In the genomic region with DNA sequence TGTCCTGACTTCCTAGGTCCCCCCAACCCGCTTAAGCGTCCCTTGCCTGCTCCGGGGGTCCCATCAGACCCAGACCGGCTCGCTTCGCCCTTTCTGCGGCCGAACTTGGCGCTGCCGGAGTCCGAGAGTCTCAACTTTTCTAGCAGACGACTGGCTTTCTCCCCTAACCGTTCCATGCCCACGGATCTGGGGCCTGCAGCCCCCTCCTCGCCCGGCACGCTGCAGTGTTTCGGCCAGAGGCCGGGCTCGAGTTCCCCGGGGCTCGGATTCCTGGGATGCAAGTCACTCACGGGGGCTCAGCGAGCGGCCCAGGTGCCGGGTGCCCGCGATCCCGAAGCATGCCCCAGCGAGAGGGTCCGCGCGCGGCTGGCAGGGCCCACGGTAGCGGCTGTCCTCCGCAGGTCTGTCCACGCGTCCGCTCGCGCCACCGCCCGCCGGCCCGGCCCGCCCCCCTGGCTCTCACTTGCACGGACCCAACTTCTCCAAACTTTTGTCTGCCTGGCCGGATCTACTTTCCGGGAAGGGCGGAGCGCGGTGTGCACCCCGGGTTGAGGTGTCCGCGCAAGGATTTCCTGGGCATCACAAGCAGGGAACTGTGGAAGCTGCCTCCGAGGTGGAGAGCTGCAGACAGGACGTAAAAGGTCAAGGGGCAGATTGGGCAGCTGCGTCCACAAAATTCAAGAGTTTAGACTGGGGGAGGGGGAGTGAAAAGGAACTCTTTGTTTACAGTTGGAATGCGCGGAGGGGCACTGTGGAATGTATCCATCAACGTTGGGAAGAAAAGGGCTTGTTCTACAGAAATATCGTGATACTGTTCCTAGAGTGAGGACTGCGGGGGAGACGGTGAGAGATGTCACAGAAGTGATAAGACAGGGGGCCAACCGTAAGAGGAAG, we compare ENCODE assay signal across 8 mouse cellular contexts. TPM values are rescaled to one million over a fixed set of nuclear protein-coding genes. Genes with fewer than 3 reads are reported as not detected.
A peak's percentile ranks its signal among the peaks of the same experiment; 100 is the strongest.
DNase-seq lines count a peak whose midpoint lies in the region; ATAC-seq and TF ChIP-seq lines count a peak whose summit lies in the region.

A gene (minus strand): TSS at position 470 of the 894 bp plus-strand sequence.

- peak; percentile 93 to 94 for DNase-seq in heart, adult 9 months (ENCODE audit: low spot score in 2 of 2)
- peak; percentile 91 to 92 for DNase-seq in kidney, adult 8-10 months
- peak; percentile 78 for DNase-seq in liver, adult 2 months (ENCODE audit: extremely low read depth, low read depth, low spot score)
- DNase-seq in monocyte, adult 2 months (ENCODE audit: low read depth in 1 of 2, low spot score in 2 of 2) = peak; percentile 35 to 57

- peaks cover 36% of the 10 kb centered on the region for H3K4me1 ChIP-seq in erythroblast, embryonic 14.5 days (ENCODE audit: control insufficient read depth)
- H3K4me1 ChIP-seq in embryonic facial prominence, embryonic 15.5 days = peaks cover 43% of the 10 kb centered on the region
- H3K4me1 ChIP-seq in liver, adult 2 months (ENCODE audit: control insufficient read depth, insufficient read depth, low read length) = peaks cover 31% of the 10 kb centered on the region
- peaks cover 36% of the 10 kb centered on the region for H3K4me1 ChIP-seq in stomach, embryonic 14.5 days (ENCODE audit: control insufficient read depth, insufficient read depth, low read length)

- TF ChIP-seq POLR2A in liver, adult 2 months (IDR thresholded peaks at IDR 0.05; ENCODE audit: extremely low read depth, insufficient read depth, low read length) = peak; percentile 39; the same call in 1 of the 2 replicates

- H3K9ac ChIP-seq in embryonic facial prominence, embryonic 15.5 days = peak within 1 kb of the TSS; percentile 91
- peak within 1 kb of the TSS; percentile 83 for H3K9ac ChIP-seq in liver, adult 2 months (ENCODE audit: low read depth, low read length)
- peak within 1 kb of the TSS; percentile 91 for H3K9ac ChIP-seq in stomach, embryonic 14.5 days (replicated peaks; ENCODE audit: low read depth, low read length)

- ATAC-seq in erythroblast, adult 5-6 weeks (replicated peaks; ENCODE audit: low FRiP score, poor library complexity, severe bottlenecking) = no peak
- peak; percentile 80 for ATAC-seq in embryonic facial prominence, embryonic 15.5 days (ENCODE audit: insufficient number of reproducible peaks, low FRiP score, low TSS enrichment, low read depth)
- ATAC-seq in stomach, embryonic 14.5 days (ENCODE audit: insufficient number of reproducible peaks, insufficient read depth, low FRiP score, low read depth) = peak; percentile 73

- H3K4me2 ChIP-seq in embryonic facial prominence, embryonic 15.5 days (replicated peaks) = peak within 1 kb of the TSS; percentile 80
- H3K4me2 ChIP-seq in stomach, embryonic 14.5 days (replicated peaks; ENCODE audit: low read depth, low read length) = peak within 1 kb of the TSS; percentile 75

- peaks cover 20% of the 10 kb centered on the region for H3K79me2 ChIP-seq in liver, adult 2 months (ENCODE audit: control insufficient read depth, insufficient read depth, low read length)

- no peak for TF ChIP-seq CTCF in liver, adult 2 months (IDR thresholded peaks at IDR 0.05; ENCODE audit: low read depth, low read length)

- peak within 1 kb of the TSS; percentile 45 for H3K4me3 ChIP-seq in erythroblast, embryonic 14.5 days (replicated peaks)
- peak within 1 kb of the TSS; percentile 88 for H3K4me3 ChIP-seq in embryonic facial prominence, embryonic 15.5 days (replicated peaks)
- H3K4me3 ChIP-seq in liver, adult 2 months (ENCODE audit: insufficient read depth, low read depth, low read length) = peak within 1 kb of the TSS; percentile 81
- peak within 1 kb of the TSS; percentile 93 for H3K4me3 ChIP-seq in stomach, embryonic 14.5 days (ENCODE audit: low read depth, low read length)

- H3K27me3 ChIP-seq in erythroblast, embryonic 14.5 days (ENCODE audit: control insufficient read depth) = peaks cover 73% of the 10 kb centered on the region
- H3K27me3 ChIP-seq in embryonic facial prominence, embryonic 15.5 days = no peaks in the 10 kb centered on the region
- H3K27me3 ChIP-seq in liver, adult 2 months (ENCODE audit: control insufficient read depth, insufficient read depth, low read length) = no peaks in the 10 kb centered on the region
- H3K27me3 ChIP-seq in stomach, embryonic 14.5 days (ENCODE audit: control insufficient read depth, insufficient read depth, low read length) = no peaks in the 10 kb centered on the region

- H3K27ac ChIP-seq in embryonic facial prominence, embryonic 15.5 days (replicated peaks) = peak within 1 kb of the TSS; percentile 94
- H3K27ac ChIP-seq in liver, adult 2 months (replicated peaks; ENCODE audit: insufficient read depth, low read depth, low read length) = peak within 1 kb of the TSS; percentile 87
- peak within 1 kb of the TSS; percentile 95 for H3K27ac ChIP-seq in stomach, embryonic 14.5 days (ENCODE audit: low read length)

- peaks cover 13% of the 10 kb centered on the region; the same call in 1 of the 2 replicates for H3K9me3 ChIP-seq in erythroblast, embryonic 14.5 days (ENCODE audit: control insufficient read depth, low read length)
- H3K9me3 ChIP-seq in embryonic facial prominence, embryonic 15.5 days (replicated peaks) = no peaks in the 10 kb centered on the region
- H3K9me3 ChIP-seq in stomach, embryonic 14.5 days (ENCODE audit: control insufficient read depth, low read depth, low read length) = no peaks in the 10 kb centered on the region

- H3K36me3 ChIP-seq in erythroblast, embryonic 14.5 days (ENCODE audit: control insufficient read depth) = no peaks in the 10 kb centered on the region
- H3K36me3 ChIP-seq in embryonic facial prominence, embryonic 15.5 days = 0 out of 2 replicates have a peak, but pooled peaks cover under 1% of the 10 kb centered on the region
- no peaks in the 10 kb centered on the region for H3K36me3 ChIP-seq in liver, adult 2 months (ENCODE audit: control insufficient read depth, insufficient read depth, low read length)
- 0 out of 2 replicates have a peak, but pooled peaks cover 6% of the 10 kb centered on the region for H3K36me3 ChIP-seq in stomach, embryonic 14.5 days (ENCODE audit: control insufficient read depth, insufficient read depth, low read length)

- WGBS in embryonic facial prominence, embryonic 15.5 days = under 1% methylated on average over 66 of the region's 66 CpGs
- under 1% methylated on average over 65 of the region's 66 CpGs for WGBS in liver, adult 2 months
- under 1% methylated on average over 66 of the region's 66 CpGs for WGBS in stomach, embryonic 14.5 days

RNA-seq across cellular contexts. Expression of the gene that starts here (rescaled TPM):
- not detected in 2 replicates for polyA plus RNA-seq in erythroblast, embryonic 14.5 days (2012)
- not detected in 2 replicates for total RNA-seq in erythroblast, adult 5-6 weeks (2015; ENCODE audit: low replicate concordance)
- 0.85 TPM in 1 of 2 replicates, not detected in the other for total RNA-seq in erythroblast, adult 5-6 weeks (2017; ENCODE audit: low replicate concordance)
- 49.4 and 60.2 TPM in 2 replicates for polyA plus RNA-seq in embryonic facial prominence, embryonic 15.5 days (2015; fragmentation: Nextera tagmentation; extraction: Ambion mirVana)
- total RNA-seq in liver, adult 2 months (2014; rRNA removed) = 3.8 TPM in 2 replicates
- 9.9 and 12.2 TPM in 2 replicates for polyA plus RNA-seq in liver, adult 2 months (2012; rRNA removed)
- polyA plus RNA-seq in stomach, embryonic 14.5 days (2014; fragmentation: Nextera tagmentation; extraction: Ambion mirVana) = 26.2 and 30.3 TPM in 2 replicates

Comparison
In these comparisons a context has a peak if more than half of its experiments do, and no peak if none do; other contexts are left out.
1. RNA of the gene that starts here (polyA plus RNA-seq): 49.4 to 60.2 TPM in embryonic facial prominence, embryonic 15.5 days, 26.2 to 30.3 TPM in stomach, embryonic 14.5 days and 9.9 to 12.2 TPM in liver, adult 2 months; not detected in erythroblast, embryonic 14.5 days; every median in the first group is over 10 times any median in the second.
2. Peak in every context shown above with its lines, with median percentiles within 50 percentile points of each other: H3K4me3 ChIP-seq, H3K27ac ChIP-seq, H3K9ac ChIP-seq and DNase-seq.